Mouse (Mus musculus): Measurements from ENCODE around the gene Qpctl.

GRCm38 (mm10) chr7:19158601-19159000 lies 9.5 kb upstream of the Qpctl start:
- TF ChIP-seq CTCF (conservative IDR thresholded peaks at IDR 0.05; ENCODE audit: insufficient read depth, insufficient read length, low read depth, low read length) (no peak), POLR2A (IDR thresholded peaks at IDR 0.05; ENCODE audit: low read depth, low read length) (no peak)

Data from kidney, adult 2 months (tissue).